Mouse (Mus musculus) forebrain, embryonic 15.5 days (tissue): Measurements from ENCODE around the gene Pde8b. TPM values are rescaled to one million over a fixed set of nuclear protein-coding genes. Genes with fewer than 3 reads are reported as not detected.

Experiments used
- ATAC-seq: fragments of 200-750 bp; cut with Nextera tagmentation; replicated peaks from 2 replicates; pipeline ENCODE4 v1.8.0; 2017; ENCODE audit warnings: mild to moderate bottlenecking, moderate TSS enrichment, moderate library complexity
- H3K27ac ChIP-seq: fragments of 300-500 bp; sonication (generic); replicated peaks from 2 replicates; pipeline ENCODE4 v1.5.1; 2015; ENCODE audit warnings: mild to moderate bottlenecking, inconsistent platforms
- H3K27me3 ChIP-seq: fragments of 300-500 bp; sonication (generic); 2 replicates; pipeline ENCODE4 v1.6.1; 2015; ENCODE audit warnings: inconsistent platforms
- H3K36me3 ChIP-seq: fragments of 300-500 bp; sonication (generic); 2 replicates; pipeline ENCODE4 v1.6.1; 2015; ENCODE audit warnings: mild to moderate bottlenecking, inconsistent platforms
- H3K4me1 ChIP-seq: fragments of 300-500 bp; sonication (generic); 2 replicates; pipeline ENCODE4 v1.6.1; 2015; ENCODE audit warnings: inconsistent platforms
- H3K4me2 ChIP-seq: fragments of 300-500 bp; sonication (generic); replicated peaks from 2 replicates; pipeline ENCODE4 v1.6.1; 2015; ENCODE audit warnings: mild to moderate bottlenecking, inconsistent platforms
- H3K4me3 ChIP-seq: fragments of 300-500 bp; sonication (generic); 2 replicates; pipeline ENCODE4 v1.5.1; 2015; ENCODE audit warnings: mild to moderate bottlenecking, inconsistent platforms
- H3K9ac ChIP-seq: fragments of 300-500 bp; sonication (generic); replicated peaks from 2 replicates; pipeline ENCODE4 v1.6.1; 2015; ENCODE audit warnings: mild to moderate bottlenecking, inconsistent platforms
- H3K9me3 ChIP-seq: fragments of 300-500 bp; sonication (generic); 2 replicates; pipeline ENCODE4 v1.6.1; 2016; ENCODE audit warnings: inconsistent platforms
- WGBS: fragments of 180-500 bp; shearing (Covaris S2); methylation state at CpG from one replicate; pipeline ENCODE4 v1.1.7; 2015; ENCODE audit warnings: mixed read lengths; 5-methylcytosine and 5-hydroxymethylcytosine counted together
- polyA plus RNA-seq: library from polyadenylated mRNA; unstranded; fragments of >200 nt; fragmentation: Nextera tagmentation; extraction: Ambion mirVana; gene quantifications from 2 replicates; pipeline ENCODE4 v1.2.1, GENCODE M21; 2015

Pde8b gene
- polyA plus RNA-seq, 1 experiment from 2014 or later, result 4.8 TPM

- Histone ChIP-seq H3K36me3 (no peaks in the 10 kb centered on the region), H3K4me1 (0 out of 2 replicates have a peak, but pooled peaks cover 6% of the 10 kb centered on the region), H3K4me3 (no peak overlapping the region), H3K9me3 (no peaks in the 10 kb centered on the region), H3K27ac (no peak overlapping the region), H3K27me3 (no peaks in the 10 kb centered on the region), H3K9ac (no peak overlapping the region), H3K4me2 (no peak overlapping the region)
- ATAC-seq, result 0 out of 2 replicates have a peak, but pooled peaks have one; percentile 41
- 47% methylated on average over 5 of the region's 5 CpGs for WGBS
Measured at GRCm38 (mm10) chr13:95176399-95176798, 73.7 kb downstream of the Pde8b start.

DNA sequence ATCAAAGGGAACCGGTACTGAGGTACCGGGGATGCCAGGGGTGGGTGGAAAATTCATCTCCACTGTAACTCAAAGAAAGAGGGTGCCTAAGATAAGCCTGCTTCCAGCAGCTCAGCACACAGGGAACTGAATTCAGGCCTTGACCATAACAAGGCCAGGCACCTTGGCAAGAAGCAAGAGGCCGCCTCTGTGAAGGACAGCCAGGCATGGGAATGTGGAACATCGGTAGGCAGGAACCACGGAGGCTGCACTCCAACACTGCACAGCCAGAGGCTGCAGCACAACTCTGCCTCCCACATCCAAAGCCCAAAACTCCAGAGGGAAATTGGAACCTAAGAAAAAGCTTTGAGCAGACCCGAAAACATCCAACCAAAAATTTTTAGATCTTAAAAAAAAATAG lies 75.9 kb downstream of the Pde8b start:
- 79% methylated on average over 6 of the region's 6 CpGs for WGBS
- no peaks in the 10 kb centered on the region for H3K27me3 ChIP-seq
- no peak overlapping the region for H3K9ac ChIP-seq
- 0 out of 2 replicates have a peak, but pooled peaks cover 6% of the 10 kb centered on the region for H3K4me1 ChIP-seq
- H3K9me3 ChIP-seq, result no peaks in the 10 kb centered on the region
- no peak overlapping the region for H3K27ac ChIP-seq
- no peak for ATAC-seq
- no peak overlapping the region for H3K4me3 ChIP-seq
- no peak overlapping the region for H3K4me2 ChIP-seq
- no peaks in the 10 kb centered on the region for H3K36me3 ChIP-seq

DNA sequence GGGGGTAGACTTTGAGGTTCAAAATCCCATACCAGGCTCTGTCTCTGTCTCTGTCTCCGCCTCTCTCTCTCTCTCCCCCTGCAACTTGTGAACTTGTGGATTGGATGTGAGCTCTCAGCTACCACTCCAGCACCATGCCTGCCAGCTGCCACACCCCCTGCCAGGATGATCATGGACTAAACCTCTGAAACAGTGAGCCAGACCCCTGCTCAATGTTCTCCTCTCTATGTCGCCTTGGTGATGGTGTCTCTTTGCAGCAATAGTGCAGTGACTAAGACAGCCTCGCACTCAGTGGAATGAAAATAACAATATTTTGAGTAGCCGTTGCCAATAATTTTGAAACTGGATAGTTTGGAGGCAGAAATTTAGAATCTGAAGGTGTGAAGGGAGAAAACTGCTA lies 77.8 kb downstream of the Pde8b start:
- ATAC-seq, result no peak
- WGBS, result 91% methylated on average over 4 of the region's 4 CpGs
- H3K9me3 ChIP-seq, result no peaks in the 10 kb centered on the region
- H3K4me2 ChIP-seq, result no peak overlapping the region
- H3K4me1 ChIP-seq, result 0 out of 2 replicates have a peak, but pooled peaks cover 2% of the 10 kb centered on the region
- H3K36me3 ChIP-seq, result no peaks in the 10 kb centered on the region
- H3K9ac ChIP-seq, result no peak overlapping the region
- H3K27me3 ChIP-seq, result no peaks in the 10 kb centered on the region
- H3K4me3 ChIP-seq, result no peak overlapping the region
- H3K27ac ChIP-seq, result no peak overlapping the region

- no peaks in the 10 kb centered on the region for H3K4me1 ChIP-seq
- H3K4me3 ChIP-seq, result no peak overlapping the region
- no peaks in the 10 kb centered on the region for H3K9me3 ChIP-seq
- WGBS, result 90% methylated on average over 3 of the region's 3 CpGs
- no peak overlapping the region for H3K4me2 ChIP-seq
- no peaks in the 10 kb centered on the region for H3K36me3 ChIP-seq
- H3K27ac ChIP-seq, result no peak overlapping the region
- no peak for ATAC-seq
- no peak overlapping the region for H3K9ac ChIP-seq
- H3K27me3 ChIP-seq, result no peaks in the 10 kb centered on the region
Measured at GRCm38 (mm10) chr13:95160211-95160610, 89.9 kb downstream of the Pde8b start.

GRCm38 (mm10) chr13:95158986-95159385 lies 91.2 kb downstream of the Pde8b start:
- H3K27ac ChIP-seq, result no peak overlapping the region
- no peaks in the 10 kb centered on the region for H3K9me3 ChIP-seq
- no peak overlapping the region for H3K4me3 ChIP-seq
- WGBS, result 88% methylated on average over 7 of the region's 7 CpGs
- H3K36me3 ChIP-seq, result no peaks in the 10 kb centered on the region
- H3K4me2 ChIP-seq, result no peak overlapping the region
- H3K27me3 ChIP-seq, result no peaks in the 10 kb centered on the region
- no peak overlapping the region for H3K9ac ChIP-seq
- ATAC-seq, result no peak
- no peaks in the 10 kb centered on the region for H3K4me1 ChIP-seq

GRCm38 (mm10) chr13:95144746-95145145 lies 105.4 kb downstream of the Pde8b start:
- H3K4me1 ChIP-seq, result no peaks in the 10 kb centered on the region
- H3K9me3 ChIP-seq, result no peaks in the 10 kb centered on the region
- H3K9ac ChIP-seq, result no peak overlapping the region
- H3K4me2 ChIP-seq, result no peak overlapping the region
- no peaks in the 10 kb centered on the region for H3K36me3 ChIP-seq
- no peak overlapping the region for H3K27ac ChIP-seq
- no peaks in the 10 kb centered on the region for H3K27me3 ChIP-seq
- no peak for ATAC-seq
- no peak overlapping the region for H3K4me3 ChIP-seq

DNA sequence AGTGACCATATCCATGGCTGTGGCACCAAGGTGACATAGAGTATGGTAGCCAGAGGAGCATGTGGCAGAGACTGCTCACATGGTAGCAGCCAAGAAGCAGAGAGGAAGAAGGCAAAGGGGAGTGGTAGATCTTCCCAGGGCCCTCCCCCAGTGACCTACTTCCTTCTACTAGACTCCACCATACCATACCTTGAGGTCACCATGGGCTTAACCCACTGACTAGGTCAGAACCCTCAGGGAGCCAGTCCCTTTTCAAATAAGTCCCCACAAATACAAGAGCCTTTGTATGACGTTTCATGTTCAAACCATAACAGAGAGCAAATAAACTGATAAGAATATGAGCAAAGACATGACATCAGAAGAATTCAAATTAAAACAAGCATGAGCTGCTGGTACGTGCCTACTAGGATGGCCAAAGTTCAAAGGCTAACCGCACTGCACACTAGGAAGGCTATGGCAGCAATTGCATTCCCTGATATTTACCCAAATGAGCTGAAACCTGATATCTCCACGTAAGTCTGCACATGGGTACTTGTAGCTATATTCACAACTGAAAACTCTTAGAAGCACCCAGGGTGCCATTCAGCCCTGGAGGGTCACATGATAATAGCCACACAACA lies 109.6 kb downstream of the Pde8b start:
- Histone ChIP-seq H3K4me3 (no peak overlapping the region), H3K4me2 (no peak overlapping the region), H3K27ac (no peak overlapping the region), H3K27me3 (no peaks in the 10 kb centered on the region), H3K4me1 (no peaks in the 10 kb centered on the region), H3K9me3 (no peaks in the 10 kb centered on the region), H3K9ac (no peak overlapping the region), H3K36me3 (no peaks in the 10 kb centered on the region)
- no peak for ATAC-seq
- WGBS, result 81% methylated on average over 4 of the region's 4 CpGs

- no peaks in the 10 kb centered on the region for H3K36me3 ChIP-seq
- no peaks in the 10 kb centered on the region for H3K9me3 ChIP-seq
- H3K4me3 ChIP-seq, result no peak overlapping the region
- no peak for ATAC-seq
- no peak overlapping the region for H3K9ac ChIP-seq
- 72% methylated on average over 7 of the region's 7 CpGs for WGBS
- no peaks in the 10 kb centered on the region for H3K4me1 ChIP-seq
- H3K27ac ChIP-seq, result no peak overlapping the region
- no peak overlapping the region for H3K4me2 ChIP-seq
- no peaks in the 10 kb centered on the region for H3K27me3 ChIP-seq
Measured at GRCm38 (mm10) chr13:95135326-95136150, 114.6 kb downstream of the Pde8b start.

GRCm38 (mm10) chr13:95131848-95132247 lies 118.3 kb downstream of the Pde8b start:
- H3K9ac ChIP-seq, result no peak overlapping the region
- 27% methylated on average over 4 of the region's 4 CpGs for WGBS
- H3K4me2 ChIP-seq, result no peak overlapping the region
- no peaks in the 10 kb centered on the region for H3K9me3 ChIP-seq
- no peak overlapping the region for H3K27ac ChIP-seq
- H3K27me3 ChIP-seq, result no peaks in the 10 kb centered on the region
- no peak overlapping the region for H3K4me3 ChIP-seq
- no peaks in the 10 kb centered on the region for H3K36me3 ChIP-seq
- H3K4me1 ChIP-seq, result no peaks in the 10 kb centered on the region
- no peak for ATAC-seq

DNA sequence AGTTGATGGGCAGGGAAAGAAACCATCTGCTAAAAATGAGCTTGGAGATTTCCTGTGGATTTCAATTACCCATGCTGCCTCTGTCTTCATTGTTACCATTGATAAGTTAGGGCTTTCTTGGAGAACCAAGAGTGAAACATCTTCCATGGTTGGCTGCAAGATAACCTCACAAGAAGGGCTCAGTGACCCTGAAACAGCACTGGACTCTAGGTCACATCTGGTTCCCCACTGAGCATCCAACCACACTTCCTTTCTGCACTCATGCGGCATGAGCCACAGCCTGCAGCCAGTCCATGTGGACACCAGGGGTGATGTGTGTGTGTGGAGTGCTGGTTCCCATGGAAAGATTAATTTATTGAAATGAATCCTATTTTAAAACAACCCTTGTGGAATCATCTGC lies 119.1 kb downstream of the Pde8b start:
- no peaks in the 10 kb centered on the region for H3K9me3 ChIP-seq
- WGBS, result 42% methylated on average over 1 of the region's 1 CpGs
- H3K4me2 ChIP-seq, result no peak overlapping the region
- no peaks in the 10 kb centered on the region for H3K36me3 ChIP-seq
- no peaks in the 10 kb centered on the region for H3K27me3 ChIP-seq
- no peaks in the 10 kb centered on the region for H3K4me1 ChIP-seq
- H3K4me3 ChIP-seq, result no peak overlapping the region
- no peak for ATAC-seq
- H3K9ac ChIP-seq, result no peak overlapping the region
- no peak overlapping the region for H3K27ac ChIP-seq

- H3K9me3 ChIP-seq, result no peaks in the 10 kb centered on the region
- 84% methylated on average over 10 of the region's 10 CpGs for WGBS
Measured at GRCm38 (mm10) chr13:95127288-95127687, 122.8 kb downstream of the Pde8b start.

DNA sequence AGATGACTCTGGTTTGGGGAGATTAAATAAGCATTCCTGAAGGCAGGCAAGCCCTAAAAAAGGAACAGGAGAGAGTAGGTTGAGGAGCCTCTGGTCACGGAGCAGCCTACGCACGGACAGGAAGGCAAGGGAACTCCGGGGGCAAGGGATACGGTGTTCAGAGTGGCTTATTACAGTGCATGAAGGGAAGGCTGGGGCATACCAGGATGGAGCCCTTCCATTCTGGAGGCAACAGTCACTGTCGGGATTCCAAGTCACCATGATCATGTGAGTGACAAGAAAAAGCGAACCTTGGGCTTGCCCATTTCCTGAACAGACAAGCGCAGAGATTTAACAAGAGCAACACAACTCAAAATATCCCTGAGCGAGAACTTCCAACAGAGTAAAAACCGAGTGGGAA lies 123.3 kb downstream of the Pde8b start:
- Histone ChIP-seq H3K9me3 (no peaks in the 10 kb centered on the region), H3K36me3 (no peaks in the 10 kb centered on the region), H3K4me1 (no peaks in the 10 kb centered on the region), H3K27ac (no peak overlapping the region), H3K4me2 (no peak overlapping the region), H3K4me3 (no peak overlapping the region), H3K27me3 (no peaks in the 10 kb centered on the region), H3K9ac (no peak overlapping the region)
- ATAC-seq, result no peak
- WGBS, result 91% methylated on average over 10 of the region's 10 CpGs

More at GRCm38 (mm10) chr13:95127288-95127687, 122.8 kb downstream of the Pde8b start:
- no peak overlapping the region for H3K27ac ChIP-seq
- H3K27me3 ChIP-seq, result no peaks in the 10 kb centered on the region
- ATAC-seq, result no peak
- H3K4me1 ChIP-seq, result no peaks in the 10 kb centered on the region
- no peak overlapping the region for H3K4me3 ChIP-seq
- H3K4me2 ChIP-seq, result no peak overlapping the region
- H3K9ac ChIP-seq, result no peak overlapping the region
- no peaks in the 10 kb centered on the region for H3K36me3 ChIP-seq
